Mouse (Mus musculus) stomach, postnatal 0 days (tissue): ENCODE data around the gene Abcc2.

Experiments
- CTCF ChIP-seq: IDR thresholded peaks from 2 replicates; pipeline ENCODE4 v1.5.1; 2016; ENCODE audit warnings: antibody characterized with exemption, low read depth, mild to moderate bottlenecking, moderate library complexity
- EP300 ChIP-seq: optimal IDR thresholded peaks from 2 replicates; pipeline ENCODE3; 2016; ENCODE audit warnings: antibody characterized with exemption

DNA sequence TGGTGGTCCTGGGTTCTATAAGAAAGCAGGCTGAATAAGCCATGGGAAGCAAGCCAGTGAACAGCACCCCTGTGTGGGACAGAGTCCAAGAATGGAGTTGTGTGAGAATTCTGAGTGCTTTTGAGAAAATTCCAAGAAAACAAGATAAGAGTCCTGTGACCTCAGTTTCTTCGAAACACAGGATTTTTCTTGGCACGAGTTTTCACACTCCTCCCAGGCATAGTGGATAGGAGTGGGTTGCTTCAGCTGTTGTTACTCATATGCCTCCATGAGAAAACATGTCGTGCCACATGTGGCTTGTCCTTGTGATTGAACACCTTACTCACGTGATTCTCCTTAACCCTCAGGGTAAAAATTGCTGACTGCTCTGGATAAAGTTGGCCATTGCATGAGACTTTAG lies 34.1 kb upstream of the Abcc2 start:
- TF ChIP-seq EP300 = no peak
- TF ChIP-seq CTCF = no peak
